Mouse (Mus musculus): Measurements from ENCODE around the gene Fancc.

DNA sequence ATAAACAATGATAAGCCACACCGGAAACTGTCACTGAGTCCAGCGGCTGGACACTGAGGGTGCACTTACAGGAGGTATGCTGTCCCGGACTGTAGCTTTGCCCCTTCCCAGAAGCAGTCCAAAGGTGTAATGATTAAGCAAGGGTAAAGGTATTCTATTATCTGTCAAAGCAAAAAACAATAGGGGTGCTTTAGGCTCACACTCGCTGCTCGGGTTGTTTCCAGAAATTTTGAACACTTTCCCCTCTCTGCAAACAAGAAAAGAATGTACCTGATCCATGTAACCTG lies 47.8 kb upstream of the Fancc start:
- TF ChIP-seq CEBPB (IDR thresholded peaks at IDR 0.05; ENCODE audit: insufficient read depth, poor library complexity, severe bottlenecking) (no peak), MAX (IDR thresholded peaks at IDR 0.05; ENCODE audit: low read depth) (no peak), USF1 (IDR thresholded peaks at IDR 0.05; ENCODE audit: low read depth) (no peak), POLR2A (IDR thresholded peaks at IDR 0.05; ENCODE audit: insufficient read length, low read depth) (no peak), MYOG (IDR thresholded peaks at IDR 0.05; ENCODE audit: control insufficient read depth in 1 of 3, insufficient read depth in 1 of 3, insufficient read length in 2 of 3, low read depth in 2 of 3) (no peak), POLR2AphosphoS2 (IDR thresholded peaks at IDR 0.05; ENCODE audit: insufficient read length, low read depth) (no peak), MYOD1 (IDR thresholded peaks at IDR 0.05; ENCODE audit: control insufficient read depth in 1 of 3, insufficient read length in 2 of 3, low read depth in 2 of 3) (no peak)

All from myocyte (in vitro differentiated cells).